Mouse (Mus musculus) lung, embryonic 14.5 days (tissue): ENCODE data around the gene Htra3. TPM values are rescaled to one million over a fixed set of nuclear protein-coding genes. Genes with fewer than 3 reads are reported as not detected.

Experiments used
- ATAC-seq: fragments of 200-750 bp; cut with Nextera tagmentation; 2 replicates; pipeline ENCODE4 v1.8.0; 2017; ENCODE audit warnings: mild to moderate bottlenecking, moderate TSS enrichment, moderate library complexity; ENCODE audit not compliant: insufficient read depth
- DNase-seq: peaks from one replicate; pipeline ENCODE4 v3.0.0-alpha.2; 2015
- H3K27ac ChIP-seq: fragments of 300-500 bp; sonication (generic); 2 replicates; pipeline ENCODE4 v1.5.1; 2014; ENCODE audit warnings: low read depth, mild to moderate bottlenecking, moderate library complexity
- H3K27me3 ChIP-seq: fragments of 300-500 bp; sonication (generic); 2 replicates; pipeline ENCODE4 v1.6.1; 2014; ENCODE audit warnings: low read length, control low read depth; ENCODE audit not compliant: insufficient read depth
- H3K36me3 ChIP-seq: fragments of 300-500 bp; sonication (generic); 2 replicates; pipeline ENCODE4 v1.6.1; 2014; ENCODE audit warnings: control low read depth; ENCODE audit not compliant: insufficient read depth
- H3K4me1 ChIP-seq: fragments of 300-500 bp; sonication (generic); 2 replicates; pipeline ENCODE4 v1.6.1; 2014; ENCODE audit warnings: antibody characterized with exemption, control low read depth; ENCODE audit not compliant: insufficient read depth
- H3K4me2 ChIP-seq: fragments of 300-500 bp; sonication (generic); 2 replicates; pipeline ENCODE4 v1.6.1; 2014; ENCODE audit warnings: mild to moderate bottlenecking
- H3K4me3 ChIP-seq: fragments of 300-500 bp; sonication (generic); 2 replicates; pipeline ENCODE4 v1.5.1; 2014; ENCODE audit warnings: low read depth, low read length
- H3K9ac ChIP-seq: fragments of 300-500 bp; sonication (generic); 2 replicates; pipeline ENCODE4 v1.6.1; 2014
- H3K9me3 ChIP-seq: fragments of 300-500 bp; sonication (generic); 2 replicates; pipeline ENCODE4 v1.6.1; 2016; ENCODE audit warnings: low read depth, low read length, control low read depth
- CTCF ChIP-seq: IDR thresholded peaks from 2 replicates; pipeline ENCODE4 v1.5.1; 2016; ENCODE audit warnings: antibody characterized with exemption, low read depth
- WGBS: fragments of 180-500 bp; shearing (Covaris S2); extraction: QIAGEN DNeasy Blood & Tissue Kit; methylation state at CpG from one replicate; pipeline ENCODE4 v1.1.7; 2014; 5-methylcytosine and 5-hydroxymethylcytosine counted together
- polyA plus RNA-seq: library from polyadenylated mRNA; unstranded; fragments of >200 nt; fragmentation: Nextera tagmentation; extraction: Ambion mirVana; gene quantifications from 2 replicates; pipeline ENCODE4 v1.2.1, GENCODE M21; 2014

Gene Htra3
- polyA plus RNA-seq, 1 experiment from 2014 or later = 19.6 TPM

DNA sequence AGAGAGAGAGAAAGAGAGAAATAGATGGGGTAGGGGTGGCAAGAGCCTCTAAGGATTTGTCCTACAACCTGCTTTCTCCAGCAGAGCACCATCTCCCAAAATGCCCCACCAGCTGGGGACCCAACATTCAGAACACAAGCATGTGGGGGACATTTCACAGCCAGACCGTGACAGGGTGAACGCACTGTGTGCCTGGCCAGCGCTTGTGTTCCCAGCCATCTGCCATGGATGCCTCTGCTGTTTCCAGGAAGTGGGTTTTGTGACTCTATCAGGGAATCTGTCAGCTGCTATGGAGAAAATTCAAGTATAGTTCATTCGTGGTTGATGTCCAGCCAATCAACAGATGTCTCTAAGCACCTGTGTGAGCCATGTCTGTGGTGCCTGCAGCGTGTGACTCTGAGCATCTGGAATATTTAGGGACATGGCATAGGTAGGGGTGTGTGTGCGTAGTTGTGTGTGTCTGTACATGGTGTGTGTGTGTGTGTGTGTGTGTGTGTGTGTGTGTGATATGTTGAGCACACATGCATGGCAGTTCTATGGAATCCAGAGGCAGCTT lies 33.6 kb downstream of the Htra3 start:
- no peak for DNase-seq
- H3K36me3 ChIP-seq = no peaks in the 10 kb centered on the region
- no peak overlapping the region for H3K27ac ChIP-seq
- WGBS = 71% methylated on average over 6 of the region's 6 CpGs
- no peak overlapping the region for H3K9ac ChIP-seq
- TF ChIP-seq CTCF = no peak
- no peaks in the 10 kb centered on the region for H3K27me3 ChIP-seq
- H3K9me3 ChIP-seq = no peaks in the 10 kb centered on the region
- no peak for ATAC-seq
- H3K4me2 ChIP-seq = no peak overlapping the region
- H3K4me3 ChIP-seq = no peak overlapping the region
- H3K4me1 ChIP-seq = peaks cover 23% of the 10 kb centered on the region

GRCm38 (mm10) chr5:35644082-35644481 lies 35.5 kb downstream of the Htra3 start:
- Histone ChIP-seq H3K9ac (no peak overlapping the region), H3K9me3 (no peaks in the 10 kb centered on the region), H3K4me3 (no peak overlapping the region), H3K4me1 (peaks cover 23% of the 10 kb centered on the region), H3K36me3 (no peaks in the 10 kb centered on the region), H3K4me2 (no peak overlapping the region), H3K27me3 (no peaks in the 10 kb centered on the region), H3K27ac (no peak overlapping the region)
- ATAC-seq (no peak), DNase-seq (no peak)
- TF ChIP-seq CTCF = no peak
- WGBS = 45% methylated on average over 4 of the region's 4 CpGs

- Histone ChIP-seq H3K36me3 (no peaks in the 10 kb centered on the region), H3K9me3 (no peaks in the 10 kb centered on the region), H3K4me1 (peaks cover 23% of the 10 kb centered on the region), H3K27me3 (no peaks in the 10 kb centered on the region), H3K4me2 (no peak overlapping the region), H3K4me3 (no peak overlapping the region), H3K27ac (no peak overlapping the region), H3K9ac (no peak overlapping the region)
- 81% methylated on average over 9 of the region's 9 CpGs for WGBS
- ATAC-seq (no peak), DNase-seq (no peak)
- TF ChIP-seq CTCF = no peak
Observed at GRCm38 (mm10) chr5:35643401-35644048, 36.1 kb downstream of the Htra3 start.

DNA sequence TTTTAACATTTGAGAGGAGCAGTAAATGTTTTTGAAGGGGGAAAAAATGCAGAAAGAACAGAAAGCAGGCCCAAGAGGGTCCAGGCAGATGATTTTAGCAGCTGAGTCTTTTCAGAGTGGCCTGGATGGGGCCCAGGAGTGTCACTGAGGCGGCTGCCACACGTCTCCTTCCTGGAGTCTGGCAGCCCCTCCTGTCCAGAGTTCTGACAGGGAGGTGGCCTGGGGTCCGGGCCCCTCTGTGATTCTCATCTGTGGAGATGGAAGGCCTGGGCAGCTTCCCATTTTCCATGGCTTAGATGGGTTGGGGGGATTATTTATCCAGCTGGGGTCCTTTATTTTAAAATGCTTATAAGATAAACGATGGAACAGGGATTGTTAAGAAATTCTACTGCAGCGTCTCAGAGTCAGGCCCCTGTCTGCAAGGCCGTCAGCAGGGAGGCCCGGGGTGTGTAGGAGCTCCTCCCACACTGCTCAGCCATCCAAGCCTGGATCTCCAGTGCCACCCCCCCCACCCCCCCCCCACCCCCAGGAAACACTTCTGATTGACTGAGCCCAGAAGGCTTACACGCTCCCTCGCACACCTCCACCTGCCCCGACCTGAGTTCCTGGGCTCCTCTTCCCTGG lies 37.5 kb downstream of the Htra3 start:
- no peak overlapping the region; the same call in 1 of the 2 replicates for H3K9ac ChIP-seq
- DNase-seq (peak; percentile 87), ATAC-seq (peak; percentile 92)
- 24% methylated on average over 10 of the region's 10 CpGs for WGBS
- no peaks in the 10 kb centered on the region for H3K9me3 ChIP-seq
- no peak overlapping the region for H3K4me2 ChIP-seq
- H3K4me3 ChIP-seq = no peak overlapping the region
- no peaks in the 10 kb centered on the region for H3K36me3 ChIP-seq
- no peak for TF ChIP-seq CTCF
- H3K4me1 ChIP-seq = peaks cover 14% of the 10 kb centered on the region; the same call in 1 of the 2 replicates
- H3K27me3 ChIP-seq = no peaks in the 10 kb centered on the region
- H3K27ac ChIP-seq = peak overlapping the region; percentile 69; the same call in 1 of the 2 replicates

GRCm38 (mm10) chr5:35636016-35636415 lies 43.6 kb downstream of the Htra3 start:
- Histone ChIP-seq H3K27me3 (no peaks in the 10 kb centered on the region), H3K36me3 (no peaks in the 10 kb centered on the region), H3K4me1 (no peaks in the 10 kb centered on the region), H3K27ac (no peak overlapping the region), H3K4me2 (no peak overlapping the region), H3K9me3 (no peaks in the 10 kb centered on the region), H3K9ac (no peak overlapping the region), H3K4me3 (no peak overlapping the region)
- WGBS = 70% methylated on average over 2 of the region's 2 CpGs
- ATAC-seq = no peak
- no peak for DNase-seq
- no peak for TF ChIP-seq CTCF

DNA sequence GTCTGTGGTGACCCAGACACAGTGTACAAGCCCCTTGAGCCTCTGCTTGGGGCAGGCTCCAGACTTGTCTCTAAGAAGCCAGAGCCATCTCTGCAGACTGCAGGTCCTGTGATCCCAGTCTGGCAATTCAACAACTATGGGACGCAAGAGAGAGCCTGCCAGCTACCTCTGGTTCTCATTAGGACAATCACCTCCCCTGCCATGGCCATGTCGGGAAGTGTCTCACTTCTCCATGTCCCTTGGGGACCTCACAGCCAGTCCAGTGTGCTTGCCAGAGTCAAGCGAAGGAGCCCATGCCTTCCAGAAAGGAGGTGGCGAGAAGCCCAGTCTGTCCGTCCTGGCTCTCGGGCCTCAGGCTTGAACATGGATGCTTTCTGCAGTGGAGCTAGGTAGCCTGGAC lies 46.7 kb downstream of the Htra3 start:
- Histone ChIP-seq H3K9me3 (no peaks in the 10 kb centered on the region), H3K4me1 (no peaks in the 10 kb centered on the region), H3K9ac (no peak overlapping the region), H3K27me3 (no peaks in the 10 kb centered on the region), H3K36me3 (no peaks in the 10 kb centered on the region), H3K4me3 (no peak overlapping the region), H3K4me2 (no peak overlapping the region), H3K27ac (no peak overlapping the region)
- no peak for TF ChIP-seq CTCF
- WGBS = 82% methylated on average over 6 of the region's 6 CpGs
- DNase-seq (no peak), ATAC-seq (no peak)

DNA sequence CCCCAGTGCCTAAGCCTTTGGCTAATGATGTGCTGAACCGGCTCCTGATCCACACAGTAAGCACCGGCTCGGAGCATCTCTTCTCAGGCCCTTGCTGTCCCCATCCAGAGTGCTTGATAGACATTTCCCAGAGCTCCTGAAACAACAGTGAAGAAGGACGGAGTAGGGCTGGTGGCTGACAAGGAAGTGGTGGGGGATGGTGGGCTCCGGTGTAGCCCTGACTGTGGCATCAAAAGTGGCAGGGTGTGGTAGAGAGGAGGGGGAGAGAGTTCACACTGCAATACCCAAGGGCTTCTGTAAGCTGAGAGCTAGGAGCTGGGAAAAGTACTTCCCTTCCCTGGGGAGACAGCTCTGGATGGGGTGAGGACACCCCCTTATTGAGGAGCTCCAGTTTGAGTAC lies 47.8 kb downstream of the Htra3 start:
- Histone ChIP-seq H3K4me3 (no peak overlapping the region), H3K27me3 (no peaks in the 10 kb centered on the region), H3K4me2 (no peak overlapping the region), H3K9ac (no peak overlapping the region), H3K27ac (no peak overlapping the region), H3K9me3 (no peaks in the 10 kb centered on the region), H3K4me1 (no peaks in the 10 kb centered on the region), H3K36me3 (no peaks in the 10 kb centered on the region)
- no peak for TF ChIP-seq CTCF
- ATAC-seq = no peak
- 50% methylated on average over 5 of the region's 5 CpGs for WGBS
- no peak for DNase-seq
